Mouse (Mus musculus) G1E-ER4 (cell line): ENCODE results near the gene Tnni2. TPM values are rescaled to one million over a fixed set of nuclear protein-coding genes. Genes with fewer than 3 reads are reported as not detected.

Source experiments
- GATA1 ChIP-seq: IDR thresholded peaks from one replicate; pipeline ENCODE4 v1.8.0; 2012; ENCODE audit warnings: low read length, inconsistent platforms
- polyA plus RNA-seq: library from polyadenylated mRNA; stranded (reverse); fragments of >175 nt; gene quantifications from 2 replicates; pipeline ENCODE4 v1.2.3, GENCODE M21; 2012

The Tnni2 gene
- polyA plus RNA-seq, 1 experiment, result not detected

DNA sequence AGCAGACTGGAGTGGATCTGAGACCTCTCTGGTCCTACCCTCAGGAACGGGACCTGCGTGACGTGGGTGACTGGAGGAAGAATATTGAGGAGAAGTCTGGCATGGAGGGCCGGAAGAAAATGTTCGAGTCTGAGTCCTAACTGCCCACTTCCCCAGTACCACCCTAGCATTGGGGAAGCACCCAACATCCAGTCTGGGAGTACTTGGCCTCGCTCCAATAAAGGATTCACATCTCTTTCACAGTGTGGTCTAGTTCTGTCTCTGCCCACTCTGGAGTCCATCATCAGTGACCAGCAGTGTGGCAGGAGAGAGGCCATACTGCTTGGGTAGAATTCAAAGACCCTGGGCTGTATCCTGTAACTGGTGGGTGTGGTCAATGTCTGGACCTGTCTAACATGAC, 2.6 kb downstream of the Tnni2 start:
- TF ChIP-seq GATA1, result no peak

DNA sequence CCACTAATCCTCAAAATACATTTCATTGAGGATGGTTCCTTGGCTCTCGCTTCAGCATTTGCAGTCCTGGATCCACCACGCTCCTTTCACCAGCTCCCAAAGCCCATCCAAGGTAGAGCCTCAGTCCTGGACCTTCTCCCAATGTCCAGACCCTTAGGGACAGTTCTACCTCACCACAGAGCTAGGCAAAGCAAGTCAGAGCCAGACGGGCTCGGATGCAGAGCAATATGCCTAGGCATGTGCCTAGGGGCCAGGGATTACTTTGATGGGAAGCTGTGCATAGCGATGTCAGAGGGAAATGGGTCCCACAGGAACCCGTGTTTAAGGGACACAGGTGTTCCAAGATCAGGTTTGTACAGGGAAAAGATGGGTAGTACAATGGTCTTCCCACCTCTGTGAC, 3.7 kb downstream of the Tnni2 start:
- no peak for TF ChIP-seq GATA1

DNA sequence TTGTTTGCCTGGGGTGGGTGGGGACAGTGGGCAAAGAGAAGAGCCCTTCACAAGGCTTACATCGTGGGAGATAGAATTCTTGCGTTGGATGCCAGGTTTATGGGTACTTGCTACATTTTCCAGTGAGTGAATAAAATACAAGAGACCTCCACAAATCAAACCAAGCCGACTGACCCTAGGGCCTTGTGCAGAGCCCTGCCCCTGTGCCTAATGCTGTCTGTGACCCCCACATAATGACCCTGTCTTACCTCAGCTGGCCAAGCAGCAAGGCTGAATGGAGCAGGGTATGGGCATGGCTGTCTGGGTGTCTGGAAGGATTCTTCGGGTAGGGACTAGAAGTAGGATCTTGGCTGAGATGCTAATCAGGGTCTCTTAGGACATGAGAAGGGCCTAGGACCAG, 4.7 kb downstream of the Tnni2 start:
- no peak for TF ChIP-seq GATA1

DNA sequence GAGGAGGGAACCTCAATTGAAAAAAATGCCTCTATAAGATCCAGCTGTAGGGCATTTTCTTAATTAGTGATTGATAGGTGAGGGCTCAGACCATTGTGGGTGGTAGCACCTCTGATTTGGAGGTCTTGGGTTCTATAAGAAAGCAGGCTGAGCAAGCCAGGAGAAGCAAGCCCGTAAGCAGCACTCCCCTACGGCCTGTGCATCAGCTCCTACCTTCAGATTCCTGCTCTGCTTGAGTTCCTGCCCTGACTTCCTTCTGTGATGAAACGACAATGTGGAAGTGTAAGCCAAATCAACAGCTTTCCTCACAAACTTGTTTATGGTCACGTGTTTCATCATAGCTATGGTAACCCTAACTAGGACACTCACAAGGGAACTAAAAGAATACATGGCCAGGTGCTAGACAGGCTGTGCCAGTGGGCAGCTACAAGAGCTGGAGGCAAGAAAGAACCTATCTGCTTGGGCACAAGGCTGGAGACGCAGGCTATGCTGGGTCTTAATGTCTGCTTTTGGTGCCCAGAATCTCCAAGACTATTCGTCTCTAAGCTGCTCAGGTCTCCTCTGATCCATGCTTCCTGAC, 7.5 kb downstream of the Tnni2 start:
- no peak for TF ChIP-seq GATA1

DNA sequence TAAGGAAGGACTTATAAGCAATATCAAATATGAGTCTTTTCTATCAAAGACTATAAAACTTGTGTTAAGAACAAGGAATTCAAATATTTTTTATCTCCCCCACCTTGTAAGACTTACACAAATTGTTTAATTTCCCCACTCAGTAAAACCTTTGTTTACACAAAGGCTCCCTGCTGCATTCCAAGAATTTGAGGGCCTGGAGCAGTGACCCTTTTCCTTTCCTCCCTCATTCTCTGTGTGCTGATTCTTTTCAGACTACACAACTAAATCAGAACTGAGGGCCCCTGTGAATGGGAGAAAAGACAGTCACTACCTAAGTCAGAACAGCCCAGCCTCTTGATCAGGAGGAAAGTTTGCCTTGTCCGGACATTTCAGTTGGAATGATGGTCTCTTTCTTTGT, 13.1 kb downstream of the Tnni2 start:
- no peak for TF ChIP-seq GATA1

DNA sequence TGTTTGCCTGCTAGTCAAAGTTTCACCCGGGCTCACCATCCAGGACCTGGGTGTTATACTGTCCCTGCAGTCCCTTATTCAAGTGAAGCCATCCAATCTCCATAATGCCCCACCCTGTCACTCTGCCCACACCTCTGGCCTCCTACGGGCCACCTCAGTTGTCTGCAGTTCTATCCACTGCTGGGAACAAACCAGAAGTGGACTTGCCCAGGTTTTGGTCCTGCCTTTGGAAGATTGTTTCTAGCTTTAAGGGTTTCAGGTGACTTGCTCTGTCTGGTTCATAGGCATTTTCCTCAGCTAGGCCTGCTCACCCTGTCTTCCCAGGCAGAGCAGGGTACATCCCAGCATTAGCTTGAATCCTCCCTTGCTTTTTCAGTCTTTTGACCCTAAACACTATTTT, 13.6 kb downstream of the Tnni2 start:
- TF ChIP-seq GATA1, result no peak

DNA sequence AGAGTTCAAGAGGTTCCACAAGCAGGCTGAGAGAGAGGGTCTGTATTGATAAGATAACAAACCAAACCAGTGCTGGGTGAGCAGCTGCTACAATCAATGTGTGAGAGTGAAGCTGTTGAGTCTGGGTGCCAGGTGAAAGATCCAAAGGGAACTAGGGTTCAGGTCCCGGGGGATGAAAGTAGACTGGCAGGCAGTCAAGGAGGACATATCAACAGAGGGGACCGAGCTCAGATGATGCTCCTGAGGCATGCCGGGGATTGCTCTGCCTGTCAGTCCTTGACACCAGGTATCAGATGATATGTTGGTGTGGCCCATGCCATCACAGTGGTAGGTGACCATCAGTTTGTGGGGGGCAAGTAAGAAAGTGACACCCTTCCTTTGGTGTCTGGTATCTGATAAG, 15.2 kb downstream of the Tnni2 start:
- TF ChIP-seq GATA1, result no peak

DNA sequence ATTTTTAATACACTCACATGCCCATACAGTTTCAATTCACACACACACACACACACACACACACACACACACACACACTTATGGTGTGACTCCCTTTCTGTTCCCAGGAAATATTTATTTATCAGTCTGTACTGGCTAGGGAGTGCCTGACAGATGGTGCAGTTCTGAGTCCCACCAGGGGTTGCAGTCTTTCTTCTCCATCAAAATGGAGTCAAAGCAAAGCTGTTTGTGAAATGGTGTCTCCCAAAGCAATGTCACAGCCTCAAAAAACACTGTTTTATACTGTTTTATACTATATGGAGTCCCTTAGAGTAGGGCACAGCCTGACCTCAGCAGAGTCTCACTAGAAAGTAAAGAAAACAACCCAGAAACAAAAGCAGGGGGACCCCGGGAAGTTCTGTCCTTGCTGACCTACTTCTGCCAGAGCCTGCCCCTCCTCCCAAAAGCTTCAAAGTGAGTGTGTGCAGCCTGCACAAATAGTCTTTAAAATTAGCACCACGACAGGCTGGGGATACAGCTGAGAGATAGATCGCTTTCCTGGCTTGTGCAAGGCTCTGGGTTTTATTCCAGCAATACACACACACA, 15.7 kb downstream of the Tnni2 start:
- TF ChIP-seq GATA1, result no peak

DNA sequence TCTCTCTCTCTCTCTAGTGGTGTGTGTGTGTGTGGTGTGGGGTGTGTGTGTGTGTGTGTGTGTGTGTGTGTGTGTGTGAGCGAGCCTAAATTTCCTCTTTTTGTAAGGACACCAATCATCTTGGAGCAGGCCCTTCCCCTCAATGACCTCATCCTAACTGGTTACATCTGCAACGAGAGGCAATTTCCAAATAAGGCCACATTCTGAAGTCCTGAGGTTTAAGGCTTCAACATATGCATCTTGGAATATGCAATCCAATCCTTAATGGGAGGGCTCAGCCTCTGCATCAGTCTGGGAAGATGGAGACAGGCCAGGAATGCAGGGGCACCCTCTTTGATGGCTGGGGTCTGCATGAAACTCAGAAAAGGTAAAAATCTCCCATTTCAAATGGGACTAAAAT, 16.4 kb downstream of the Tnni2 start:
- TF ChIP-seq GATA1, result no peak

DNA sequence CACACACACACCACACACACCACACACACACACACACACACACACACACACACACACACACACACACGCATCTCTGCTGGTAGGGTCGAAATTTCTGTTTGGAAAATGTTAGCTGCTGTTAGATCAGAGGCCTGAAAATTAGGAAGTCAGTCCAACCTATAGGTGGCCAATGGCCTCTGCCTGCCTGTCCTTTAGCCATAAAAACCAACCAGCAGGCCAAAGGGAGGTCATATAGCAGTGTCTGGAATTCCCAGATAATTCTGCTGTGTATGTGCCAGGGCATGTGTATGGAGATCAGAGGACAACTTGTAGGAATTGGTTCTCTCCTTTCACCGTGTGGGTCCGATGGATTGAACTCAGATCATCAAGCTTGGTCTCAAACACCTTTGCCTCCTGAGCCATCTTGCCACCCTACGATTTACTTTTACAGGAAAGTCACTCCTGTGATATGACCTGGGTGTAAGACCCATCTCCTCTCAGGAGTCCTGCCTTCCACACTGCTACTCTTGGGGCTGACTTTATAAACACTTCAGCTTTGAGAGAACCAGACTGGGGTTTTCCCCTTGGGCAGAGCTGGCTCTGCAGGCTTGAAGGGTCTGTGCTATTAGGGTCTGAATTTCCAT, 17.2 kb downstream of the Tnni2 start:
- no peak for TF ChIP-seq GATA1

DNA sequence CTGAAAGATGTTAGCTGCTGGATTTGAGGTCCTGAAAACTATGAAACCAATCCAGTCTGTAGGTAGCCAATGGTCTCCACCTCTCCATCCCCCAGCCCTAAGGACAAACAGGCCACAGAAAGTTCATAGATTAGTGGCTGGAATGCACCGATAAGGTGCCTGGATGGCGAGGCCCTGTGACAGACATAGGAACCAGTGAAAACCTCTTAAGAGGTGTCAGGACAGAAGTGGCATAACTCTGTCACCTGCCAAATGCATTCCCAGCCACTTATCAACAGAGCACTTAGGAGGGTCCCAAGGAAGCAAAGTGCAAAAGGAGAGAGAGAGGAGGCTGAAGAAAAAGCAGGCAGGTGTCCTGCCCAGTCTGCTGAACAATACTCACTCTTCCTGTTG, 17.7 kb downstream of the Tnni2 start:
- no peak for TF ChIP-seq GATA1

DNA sequence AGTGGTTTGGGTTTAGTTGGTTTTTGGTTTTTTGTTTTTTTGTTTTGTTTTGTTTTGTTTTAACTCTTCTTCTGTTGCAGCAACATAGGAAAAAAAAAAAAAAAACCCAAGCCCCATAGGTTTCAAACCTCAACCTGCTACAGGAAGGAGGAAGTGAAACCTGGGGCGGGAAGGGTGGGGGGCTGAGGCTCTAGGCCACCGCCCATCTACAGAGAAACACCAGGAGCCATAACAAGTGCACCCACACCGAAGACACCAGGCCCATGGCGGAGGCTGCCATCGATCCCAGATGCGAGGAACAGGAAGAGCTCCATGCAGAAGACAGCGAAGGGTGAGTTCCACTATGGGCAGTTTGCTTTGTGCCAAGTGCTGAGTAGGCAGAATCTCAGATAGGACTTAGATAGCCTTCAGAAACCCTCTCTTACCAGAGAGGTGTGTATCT, 19.0 kb downstream of the Tnni2 start, which contains the start of gene Lsp1:
Gene Lsp1, plus strand, starts transcription at position 174 of the 442 bp plus-strand sequence.
- TF ChIP-seq GATA1, result no peak

DNA sequence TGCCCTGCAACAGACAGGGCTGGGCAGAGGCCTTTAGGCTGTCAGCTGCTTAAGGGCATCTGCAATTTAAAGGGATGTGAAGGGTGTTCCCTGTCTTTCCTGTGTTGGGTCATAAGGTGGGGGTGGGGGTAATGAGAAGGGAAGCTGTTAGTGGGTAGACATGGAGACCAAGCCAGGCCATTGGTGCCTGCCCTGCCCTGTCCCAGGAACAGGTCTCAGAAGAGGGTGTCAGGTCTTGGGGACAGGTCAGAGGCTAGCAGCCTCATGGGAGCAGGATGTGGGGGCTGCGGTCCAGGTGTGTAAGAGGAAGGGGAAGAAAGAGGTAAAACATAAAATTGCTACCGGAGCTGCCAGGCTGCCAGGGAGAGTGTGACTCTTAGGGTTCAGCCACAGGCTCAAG, 19.8 kb downstream of the Tnni2 start:
- no peak for TF ChIP-seq GATA1

DNA sequence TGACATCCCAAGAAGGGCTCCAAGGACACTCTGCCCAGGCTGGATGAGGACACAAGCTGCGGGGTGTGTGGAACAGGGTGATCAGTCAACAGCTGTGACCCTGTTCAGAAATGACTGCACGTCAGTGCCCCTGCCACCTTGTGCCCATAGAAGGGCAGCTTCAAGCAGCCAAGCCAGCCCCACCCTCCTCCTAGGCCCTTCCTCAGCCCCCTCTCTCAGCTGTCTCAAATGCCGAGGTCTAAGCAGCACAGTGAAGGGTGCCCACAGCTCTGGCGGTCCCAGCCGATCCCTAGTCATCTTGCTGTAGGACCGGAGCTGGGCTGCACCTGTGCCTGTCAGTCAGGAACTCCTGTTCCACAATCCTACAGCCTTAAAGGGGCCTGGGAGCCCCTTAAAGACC, 20.6 kb downstream of the Tnni2 start:
- TF ChIP-seq GATA1, result no peak

DNA sequence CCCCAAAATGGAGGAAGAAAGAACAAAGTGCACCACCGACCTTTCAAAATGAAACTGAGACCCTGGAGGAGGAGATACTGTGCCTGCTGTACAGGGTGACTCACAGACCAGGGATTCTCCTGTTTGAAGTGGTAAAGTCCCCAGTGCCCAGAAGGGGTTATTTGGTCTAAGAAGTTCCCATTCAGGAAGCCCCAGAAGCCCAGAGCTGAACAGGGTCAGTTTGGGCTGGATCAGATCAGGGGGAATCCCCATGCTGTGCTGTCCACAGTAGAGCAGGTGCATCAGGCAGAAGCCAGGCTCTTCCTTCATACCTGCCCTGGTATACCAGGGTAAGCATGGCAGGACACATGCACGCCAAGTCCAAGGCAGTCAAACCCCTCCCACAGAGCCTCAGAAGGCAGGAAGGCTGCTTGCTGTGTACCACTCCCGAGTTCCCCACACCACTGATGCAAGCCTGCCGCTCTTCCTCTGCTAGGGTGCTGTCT, 21.0 kb downstream of the Tnni2 start:
- TF ChIP-seq GATA1, result no peak

DNA sequence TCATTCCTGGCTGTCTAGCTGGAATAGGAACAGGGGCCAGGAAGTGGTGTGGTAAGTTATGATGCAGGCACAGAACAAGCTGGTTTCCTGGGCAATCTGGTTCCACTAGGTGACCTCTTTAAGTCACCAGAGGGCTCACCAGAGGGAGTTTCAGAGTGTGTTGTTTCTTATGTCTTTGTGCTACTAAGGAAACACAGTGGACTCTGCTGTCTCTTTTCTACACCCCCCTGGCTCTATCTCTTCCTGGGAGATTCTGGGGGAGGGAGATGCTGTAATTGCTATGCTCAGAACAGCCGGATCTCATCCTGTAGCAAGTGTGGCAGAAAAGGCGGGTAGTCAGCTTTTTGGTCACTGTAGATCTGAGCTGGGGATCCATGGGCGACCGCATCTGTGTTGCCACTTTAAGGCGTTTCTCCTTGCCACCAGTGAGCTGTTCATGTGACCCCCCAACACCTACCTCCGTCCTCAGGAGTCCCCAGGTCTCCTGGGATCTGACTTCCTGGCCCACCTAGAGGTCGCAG, 28.6 kb downstream of the Tnni2 start:
- TF ChIP-seq GATA1, result no peak
